Mouse (Mus musculus): ENCODE results near the gene Cdc26. TPM values are rescaled to one million over a fixed set of nuclear protein-coding genes. Genes with fewer than 3 reads are reported as not detected.

Cdc26 gene
- 10 to 100 TPM; 67.8 to 86.2 (median 80.3) TPM for polyA plus RNA-seq (2017; shearing (Covaris generic))

GRCm38 (mm10) chr4:62408601-62409282 is at the start of gene Cdc26, which contains the start of gene Prpf4:
Gene Cdc26 (minus strand): TSS chr4:62408642.
Gene Prpf4 (plus strand): TSS chr4:62408797.
- peak; percentile 96 for ATAC-seq

GRCm38 (mm10) chr4:62454995-62455394 is 46.6 kb upstream of the Cdc26 start:
- peak; percentile 85 for ATAC-seq

- no peak for ATAC-seq
Measured at GRCm38 (mm10) chr4:62440986-62441385, 32.5 kb upstream of the Cdc26 start.

DNA sequence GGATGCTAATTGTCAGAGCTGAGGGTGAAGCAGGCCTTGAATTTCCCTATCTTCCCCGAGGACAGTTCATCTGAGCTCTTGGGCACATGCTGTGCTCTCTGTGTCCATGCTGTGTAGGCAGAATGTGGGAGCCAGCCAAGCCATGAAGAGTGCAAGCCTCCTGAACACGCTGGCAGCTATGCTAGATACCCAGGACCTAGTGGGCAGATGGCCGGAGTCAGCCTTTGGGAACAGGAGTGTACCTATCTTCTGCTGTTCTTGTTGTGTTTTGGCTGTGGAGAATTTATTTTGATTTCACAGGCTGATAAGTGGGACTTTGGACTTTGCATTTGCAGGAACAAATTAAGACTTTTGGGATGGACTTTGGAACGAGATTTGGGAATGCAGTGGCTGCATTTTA is 32.1 kb upstream of the Cdc26 start:
- ATAC-seq: no peak

- ATAC-seq: no peak
Measured at GRCm38 (mm10) chr4:62439793-62440192, 31.4 kb upstream of the Cdc26 start.

DNA sequence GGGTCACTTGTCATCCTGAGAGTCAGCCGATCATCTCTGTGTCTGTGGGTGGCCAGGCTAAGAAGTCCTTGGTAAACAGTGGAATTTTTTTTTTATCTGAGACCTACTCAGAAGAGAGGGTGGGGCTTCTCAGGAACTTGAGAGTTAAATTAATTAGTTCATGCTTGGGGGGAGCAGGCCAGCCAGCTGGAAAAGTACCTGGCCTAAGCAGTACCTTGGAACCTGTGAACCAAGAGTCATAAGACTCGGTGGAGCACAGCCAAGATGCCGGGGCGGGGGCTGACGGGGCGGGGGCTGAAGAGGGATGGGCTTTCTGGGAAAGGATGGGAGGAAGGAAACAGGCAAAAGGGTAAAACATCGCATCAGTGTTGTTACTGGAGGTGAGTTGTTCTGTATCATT is 29.4 kb upstream of the Cdc26 start:
- ATAC-seq: no peak

DNA sequence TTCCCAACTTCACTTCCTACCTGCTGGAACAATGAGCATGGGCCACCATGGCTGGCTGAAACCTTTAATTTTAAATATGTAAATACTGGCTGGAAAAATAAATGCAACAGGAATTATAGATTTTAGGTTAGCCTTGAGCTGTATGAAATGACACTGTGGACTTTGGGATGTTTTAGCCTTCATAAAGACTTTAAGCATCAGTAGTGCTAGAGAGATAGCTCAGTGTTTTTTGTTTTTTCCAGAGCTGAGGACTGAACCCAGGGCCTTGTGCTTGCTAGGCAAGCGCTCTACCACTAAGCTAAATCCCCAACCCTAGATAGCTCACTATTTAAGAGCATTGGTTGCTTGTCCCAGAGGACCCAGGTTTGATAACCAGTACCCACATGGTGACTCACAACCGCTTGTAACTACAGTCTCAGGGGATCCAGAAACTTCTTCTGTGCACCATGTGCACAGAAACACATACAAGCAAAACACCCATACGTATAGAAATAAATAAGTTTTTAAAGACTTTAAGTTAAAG is 28.9 kb upstream of the Cdc26 start:
- no peak for ATAC-seq

- ATAC-seq: no peak
Measured at GRCm38 (mm10) chr4:62435081-62435480, 26.6 kb upstream of the Cdc26 start, which contains the start of gene Rnf183. Gene Rnf183 (minus strand): TSS chr4:62435252.

- ATAC-seq: no peak
Measured at GRCm38 (mm10) chr4:62433939-62434870, 25.8 kb upstream of the Cdc26 start.

GRCm38 (mm10) chr4:62431522-62431921 is 23.1 kb upstream of the Cdc26 start:
- no peak for ATAC-seq

DNA sequence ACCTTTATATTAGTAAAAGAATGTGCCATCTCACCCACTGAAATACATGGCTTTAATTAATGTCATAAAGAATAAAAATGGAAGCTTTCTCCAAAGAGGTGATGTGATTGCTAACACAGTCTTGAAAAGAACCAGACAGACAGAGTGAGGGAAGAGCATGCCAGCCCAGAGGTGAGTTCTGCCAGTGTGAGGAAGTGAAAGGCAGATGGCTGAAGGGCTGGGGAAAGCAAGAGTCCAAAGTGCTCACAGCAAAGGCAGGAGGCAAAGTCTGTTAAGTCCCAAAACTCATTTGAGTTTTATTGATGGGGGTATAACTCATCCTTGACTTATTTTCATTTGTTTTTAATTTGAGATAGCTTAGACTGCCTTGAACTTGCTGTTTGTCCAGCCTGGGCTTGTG is 22.2 kb upstream of the Cdc26 start:
- ATAC-seq: no peak

DNA sequence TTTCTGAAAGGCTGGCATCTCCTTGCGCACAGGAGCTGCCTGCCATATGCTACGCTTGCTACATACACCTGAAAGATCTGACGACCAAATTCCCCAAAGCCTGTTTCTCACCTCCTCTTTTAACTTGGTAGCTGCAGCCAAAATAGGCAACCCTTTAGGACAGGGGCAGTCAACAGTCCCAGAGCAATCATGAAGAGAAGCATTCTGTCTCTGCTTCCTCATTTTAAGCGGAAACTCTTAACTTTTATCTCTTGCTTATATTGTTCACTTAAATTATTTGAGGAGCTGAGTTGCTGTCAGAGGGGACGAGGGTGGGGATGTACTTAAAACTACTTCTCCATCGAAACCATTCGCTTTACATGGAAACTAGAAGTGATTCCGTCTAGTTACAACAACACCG is 21.2 kb upstream of the Cdc26 start:
- no peak for ATAC-seq

DNA sequence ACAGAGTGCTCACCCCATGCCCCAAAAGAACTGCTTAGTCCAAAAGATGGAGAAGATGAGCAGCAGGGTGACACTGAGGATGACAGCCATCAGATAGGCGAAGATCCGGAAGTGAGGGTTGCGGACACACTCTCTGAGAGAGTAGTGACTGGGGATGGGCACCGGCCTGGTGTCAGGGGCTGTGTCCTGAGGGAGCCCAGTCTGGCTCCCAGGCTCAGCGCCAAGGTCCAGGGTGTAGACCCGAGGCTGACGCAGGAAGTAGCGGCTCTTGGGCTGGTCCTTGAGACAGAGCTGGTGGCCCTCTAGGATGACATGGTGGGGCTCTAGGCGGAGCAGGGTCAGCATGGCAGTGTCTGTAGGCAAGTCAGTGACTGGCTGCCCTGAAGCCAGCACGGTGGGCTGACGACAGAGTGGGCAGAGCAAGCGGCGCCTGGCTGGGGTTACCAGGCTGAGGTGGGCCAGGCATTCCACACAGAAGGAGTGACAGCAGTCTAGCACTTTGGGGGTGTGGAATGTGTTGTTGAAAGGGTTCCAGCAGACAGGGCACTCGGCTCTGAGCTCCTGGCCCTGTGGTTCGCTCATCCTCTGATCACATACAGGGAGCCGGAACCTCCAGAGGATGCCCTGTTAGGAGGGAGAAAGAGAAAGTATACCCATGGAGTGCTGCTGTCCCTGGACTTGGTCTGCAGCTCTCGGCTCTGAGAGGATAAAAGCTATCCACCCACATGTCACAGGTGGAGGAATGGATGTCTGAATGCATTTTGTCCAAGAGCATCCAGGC is 19.7 kb upstream of the Cdc26 start:
- no peak for ATAC-seq

- no peak for ATAC-seq
Measured at GRCm38 (mm10) chr4:62425891-62426290, 17.4 kb upstream of the Cdc26 start.

- ATAC-seq: no peak
Measured at GRCm38 (mm10) chr4:62419091-62419490, 10.6 kb upstream of the Cdc26 start.

DNA sequence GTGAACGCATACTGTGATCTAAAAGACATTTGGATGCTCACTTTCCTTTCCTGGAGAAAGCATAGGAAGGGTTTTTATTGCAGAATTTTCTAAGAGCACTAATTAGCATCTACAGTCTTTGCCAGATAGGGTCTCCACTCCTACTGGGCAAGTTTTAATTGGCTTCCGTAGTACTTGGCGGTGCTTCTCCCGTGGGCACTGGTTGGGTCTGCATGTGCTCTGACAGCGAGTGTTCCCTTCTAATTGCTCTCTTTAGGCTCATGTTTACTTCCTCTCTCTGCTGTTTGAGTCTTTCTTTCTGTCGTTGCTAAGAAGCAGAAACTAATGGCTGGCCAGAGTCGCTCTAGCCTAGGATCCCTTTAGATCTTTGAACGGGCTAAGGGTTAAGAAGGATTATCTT is 10.0 kb upstream of the Cdc26 start:
- no peak for ATAC-seq

- ATAC-seq: no peak
Measured at GRCm38 (mm10) chr4:62411606-62412005, 3.2 kb upstream of the Cdc26 start.

GRCm38 (mm10) chr4:62410325-62410724 is 1.9 kb upstream of the Cdc26 start:
- ATAC-seq: no peak

GRCm38 (mm10) chr4:62409615-62410014 is 1.2 kb upstream of the Cdc26 start:
- ATAC-seq: no peak

GRCm38 (mm10) chr4:62407730-62408582 is 486 bp downstream of the Cdc26 start:
- ATAC-seq: peak; percentile 32

DNA sequence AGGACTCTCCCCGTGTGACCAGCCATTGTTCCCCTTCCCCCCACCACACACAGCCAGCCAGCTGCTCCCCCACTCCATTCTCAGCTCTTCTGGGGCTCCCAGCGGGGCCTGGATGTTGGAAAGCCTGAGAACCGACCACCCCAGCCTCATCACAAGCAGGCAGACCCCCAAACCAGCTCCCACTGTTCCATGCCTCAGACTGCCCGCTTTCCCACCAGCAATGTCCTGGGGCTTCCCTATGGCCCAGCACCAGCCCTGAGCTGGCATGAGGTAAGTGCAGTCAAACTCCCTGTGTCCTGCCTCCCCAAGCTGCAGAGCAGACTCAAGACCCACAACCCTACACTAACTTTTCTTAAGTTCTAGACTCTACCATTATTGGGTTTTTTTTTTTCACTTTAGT is 2.3 kb downstream of the Cdc26 start:
- ATAC-seq: no peak

- no peak for ATAC-seq
Measured at GRCm38 (mm10) chr4:62398956-62399355, 9.5 kb downstream of the Cdc26 start.
